Mouse (Mus musculus): ENCODE measurements at regions not wholly inside any gene's neighbourhood (a gene's known extent, or its start where the extent isn't known, plus 50 kb on each side); places are given as distances from the start of the nearest gene placed in this dataset.

DNA sequence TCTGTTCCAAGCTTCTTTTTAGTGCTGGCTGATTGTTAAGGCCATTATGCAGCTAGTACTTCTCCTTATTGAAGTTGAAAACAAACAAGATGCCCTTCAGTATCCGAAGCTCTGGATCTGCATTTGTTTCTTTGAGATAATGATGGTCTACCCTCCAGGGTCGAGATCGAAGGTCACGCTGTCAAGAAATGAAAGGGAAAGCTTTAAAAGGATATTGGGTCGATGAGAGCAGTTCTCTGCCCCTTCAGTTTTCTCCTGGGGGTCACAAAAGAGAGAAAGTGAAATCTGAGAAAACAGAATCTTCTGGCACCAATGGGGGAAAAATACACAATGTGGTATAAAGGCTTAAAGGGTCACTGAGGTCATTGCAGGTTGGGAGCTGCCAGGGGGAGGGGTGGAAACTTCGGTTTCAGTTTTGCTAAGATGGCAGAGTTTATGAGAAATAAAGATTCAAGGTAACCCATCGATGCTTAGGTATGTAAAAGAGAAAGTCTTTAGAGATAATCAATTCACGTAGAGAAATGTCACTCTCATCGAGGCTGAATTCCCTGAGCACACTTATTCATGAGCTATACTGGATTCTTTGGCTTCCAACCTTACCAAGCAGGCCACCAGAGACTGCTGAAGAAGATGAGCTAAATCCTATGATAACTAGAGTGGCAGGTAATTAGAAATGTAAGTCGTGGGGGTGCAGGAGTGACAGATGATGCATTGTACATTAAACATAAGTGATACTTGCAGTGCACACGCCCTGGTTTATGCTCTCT lies 64.4 kb upstream of the Hpf1 start:
- no peak for ATAC-seq (replicated peaks in 1 of 2; ENCODE audit: insufficient read depth in 1 of 2, low FRiP score in 2 of 2, low TSS enrichment in 1 of 2, low read depth in 1 of 2, poor library complexity in 2 of 2, severe bottlenecking in 2 of 2)

- no peak for ATAC-seq (replicated peaks in 1 of 2; ENCODE audit: insufficient read depth in 1 of 2, low FRiP score in 2 of 2, low TSS enrichment in 1 of 2, low read depth in 1 of 2, poor library complexity in 2 of 2, severe bottlenecking in 2 of 2)
Measured at GRCm38 (mm10) chr8:60827241-60827640, 63.0 kb upstream of the Hpf1 start.

- no peak for ATAC-seq (replicated peaks in 1 of 2; ENCODE audit: insufficient read depth in 1 of 2, low FRiP score in 2 of 2, low TSS enrichment in 1 of 2, low read depth in 1 of 2, poor library complexity in 2 of 2, severe bottlenecking in 2 of 2)
Measured at GRCm38 (mm10) chr8:60829093-60829492, 61.1 kb upstream of the Hpf1 start.

DNA sequence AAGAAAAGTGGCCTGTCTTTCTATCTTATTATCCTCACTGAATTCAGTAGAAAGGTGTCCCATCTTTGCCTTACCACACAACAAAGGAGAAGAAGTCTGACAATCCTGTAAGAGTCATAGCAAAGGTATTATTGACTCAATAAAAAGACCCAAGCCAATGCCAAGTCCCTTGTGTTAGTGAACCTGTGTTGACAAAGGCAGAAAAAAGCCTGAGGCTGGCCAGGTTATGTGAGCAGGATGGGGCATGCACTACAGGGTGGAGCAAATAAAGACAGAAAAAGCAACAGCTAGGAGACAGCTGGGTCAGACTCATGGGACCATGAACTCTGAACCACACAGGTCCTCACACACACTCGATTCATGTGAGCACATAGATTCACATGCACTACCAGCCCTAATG lies 59.7 kb upstream of the Hpf1 start:
- no peak for ATAC-seq (replicated peaks in 1 of 2; ENCODE audit: insufficient read depth in 1 of 2, low FRiP score in 2 of 2, low TSS enrichment in 1 of 2, low read depth in 1 of 2, poor library complexity in 2 of 2, severe bottlenecking in 2 of 2)

DNA sequence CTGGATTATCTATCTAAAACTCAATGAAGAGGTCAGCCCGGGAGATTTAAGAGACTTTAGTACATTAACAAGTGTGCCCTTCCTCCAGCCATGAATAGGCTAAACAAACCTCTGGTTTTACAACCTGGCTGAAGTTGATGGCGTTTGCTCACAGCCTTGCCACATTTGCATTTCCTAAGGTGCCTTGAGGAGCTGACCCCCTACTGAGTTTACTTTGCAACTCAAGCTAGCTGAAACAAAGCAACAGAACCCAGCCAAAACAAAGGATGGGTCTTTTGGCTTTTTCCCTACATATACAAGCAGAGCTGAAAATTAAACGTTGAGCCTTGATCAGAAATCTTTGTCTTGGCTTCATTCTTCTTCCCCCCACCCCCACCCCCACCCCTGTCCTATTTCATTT lies 51.7 kb upstream of the Hpf1 start:
- no peak for ATAC-seq (replicated peaks in 1 of 2; ENCODE audit: insufficient read depth in 1 of 2, low FRiP score in 2 of 2, low TSS enrichment in 1 of 2, low read depth in 1 of 2, poor library complexity in 2 of 2, severe bottlenecking in 2 of 2)
